Mouse (Mus musculus) embryonic facial prominence, embryonic 11.5 days (tissue): ENCODE data around the gene Neb. TPM values are rescaled to one million over a fixed set of nuclear protein-coding genes. Genes with fewer than 3 reads are reported as not detected.

Experiments used
- ATAC-seq: fragments of 200-750 bp; cut with Nextera tagmentation; replicated peaks from 2 replicates; pipeline ENCODE4 v1.8.0; 2017; ENCODE audit warnings: low read depth; ENCODE audit not compliant: insufficient number of reproducible peaks, low FRiP score, low TSS enrichment
- DNase-seq: peaks from one replicate; pipeline ENCODE4 v3.0.0-alpha.2; 2015; ENCODE audit warnings: low spot score
- H3K27ac ChIP-seq: fragments of 300-500 bp; sonication (generic); replicated peaks from 2 replicates; pipeline ENCODE4 v1.5.1; 2014; ENCODE audit warnings: mild to moderate bottlenecking, low read depth, low read length, control low read depth
- H3K27me3 ChIP-seq: fragments of 300-500 bp; sonication (generic); 2 replicates; pipeline ENCODE4 v1.6.1; 2014; ENCODE audit warnings: mild to moderate bottlenecking, low read length, moderate library complexity, mixed read lengths; ENCODE audit not compliant: control insufficient read depth, insufficient read depth
- H3K36me3 ChIP-seq: fragments of 300-500 bp; sonication (generic); replicated peaks from 2 replicates; pipeline ENCODE4 v1.6.1; 2014; ENCODE audit warnings: low read depth, mild to moderate bottlenecking, low read length, moderate library complexity, mixed read lengths; ENCODE audit not compliant: control insufficient read depth, insufficient read depth
- H3K4me1 ChIP-seq: fragments of 300-500 bp; sonication (generic); 2 replicates; pipeline ENCODE4 v1.6.1; 2014; ENCODE audit warnings: low read length, mixed read lengths; ENCODE audit not compliant: control insufficient read depth, insufficient read depth
- H3K4me2 ChIP-seq: fragments of 300-500 bp; sonication (generic); 2 replicates; pipeline ENCODE4 v1.6.1; 2014; ENCODE audit warnings: low read depth, mild to moderate bottlenecking, control low read depth, low read length, moderate library complexity
- H3K4me3 ChIP-seq: fragments of 300-500 bp; sonication (generic); 2 replicates; pipeline ENCODE4 v1.5.1; 2014; ENCODE audit warnings: low read depth, low read length, control low read depth
- H3K9ac ChIP-seq: fragments of 300-500 bp; sonication (generic); replicated peaks from 2 replicates; pipeline ENCODE4 v1.6.1; 2014; ENCODE audit warnings: mild to moderate bottlenecking, control low read depth, low read length
- H3K9me3 ChIP-seq: fragments of 300-500 bp; sonication (generic); replicated peaks from 2 replicates; pipeline ENCODE4 v1.6.1; 2016; ENCODE audit warnings: mild to moderate bottlenecking, low read length, inconsistent platforms, mixed read lengths; ENCODE audit not compliant: control insufficient read depth
- WGBS: fragments of 180-500 bp; shearing (Covaris S2); extraction: QIAGEN DNeasy Blood & Tissue Kit; methylation state at CpG from one replicate; pipeline ENCODE4 v1.1.7; 2014; 5-methylcytosine and 5-hydroxymethylcytosine counted together
- polyA plus RNA-seq: library from polyadenylated mRNA; unstranded; fragments of >200 nt; fragmentation: Nextera tagmentation; extraction: Ambion mirVana; gene quantifications from 2 replicates; pipeline ENCODE4 v1.2.1, GENCODE M21; 2014

Neb gene
- polyA plus RNA-seq, 1 experiment from 2014 or later = 7.2 TPM

DNA sequence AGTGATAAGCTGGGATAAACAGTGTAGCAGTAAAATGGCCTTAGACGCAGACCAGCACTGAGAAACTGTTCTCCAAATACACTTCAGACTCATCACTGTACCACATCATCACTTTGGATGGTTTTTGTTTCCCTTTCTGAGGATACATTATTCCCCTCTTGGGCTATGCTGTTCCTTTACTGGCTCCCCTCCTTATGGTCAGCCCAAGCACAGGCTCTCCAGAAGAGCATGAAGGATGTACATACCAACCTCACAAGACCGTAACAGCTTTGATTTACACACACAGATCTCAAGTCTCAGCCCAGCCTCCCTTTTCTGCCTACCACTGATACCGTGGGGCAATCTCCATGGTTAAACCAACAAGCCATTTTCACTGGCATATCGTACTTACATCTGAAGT is 6.2 kb downstream of the Neb start:
- Histone ChIP-seq H3K9me3 (no peaks in the 10 kb centered on the region), H3K27me3 (no peaks in the 10 kb centered on the region), H3K9ac (no peak overlapping the region), H3K4me2 (no peak overlapping the region), H3K36me3 (no peaks in the 10 kb centered on the region), H3K27ac (no peak overlapping the region), H3K4me3 (no peak overlapping the region), H3K4me1 (no peaks in the 10 kb centered on the region)
- ATAC-seq (no peak), DNase-seq (no peak)
- WGBS = 75% methylated on average over 4 of the region's 4 CpGs

DNA sequence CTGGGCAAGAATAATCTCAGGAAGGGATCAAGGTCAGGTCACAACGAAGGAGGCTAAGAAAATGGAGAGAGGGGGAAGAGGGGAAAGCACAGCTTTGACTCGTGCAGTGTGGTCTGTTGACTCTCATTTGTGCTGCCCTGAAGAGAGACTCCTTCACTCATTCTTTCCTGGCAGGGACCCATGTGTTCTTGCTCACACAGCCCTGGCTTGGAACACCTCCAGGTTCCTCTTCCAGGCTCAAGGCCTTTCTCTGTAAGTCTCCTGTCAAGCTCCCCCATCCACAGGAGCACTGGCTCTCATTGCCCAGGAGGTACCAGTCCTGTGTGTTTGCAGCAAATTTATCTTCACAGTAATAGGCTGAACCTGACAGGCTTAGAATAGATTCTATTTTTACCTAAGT is 7.2 kb downstream of the Neb start:
- ATAC-seq (no peak), DNase-seq (no peak)
- Histone ChIP-seq H3K4me3 (no peak overlapping the region), H3K36me3 (no peaks in the 10 kb centered on the region), H3K9ac (no peak overlapping the region), H3K9me3 (no peaks in the 10 kb centered on the region), H3K27ac (no peak overlapping the region), H3K4me1 (no peaks in the 10 kb centered on the region), H3K4me2 (no peak overlapping the region), H3K27me3 (no peaks in the 10 kb centered on the region)
- WGBS = 77% methylated on average over 2 of the region's 2 CpGs

DNA sequence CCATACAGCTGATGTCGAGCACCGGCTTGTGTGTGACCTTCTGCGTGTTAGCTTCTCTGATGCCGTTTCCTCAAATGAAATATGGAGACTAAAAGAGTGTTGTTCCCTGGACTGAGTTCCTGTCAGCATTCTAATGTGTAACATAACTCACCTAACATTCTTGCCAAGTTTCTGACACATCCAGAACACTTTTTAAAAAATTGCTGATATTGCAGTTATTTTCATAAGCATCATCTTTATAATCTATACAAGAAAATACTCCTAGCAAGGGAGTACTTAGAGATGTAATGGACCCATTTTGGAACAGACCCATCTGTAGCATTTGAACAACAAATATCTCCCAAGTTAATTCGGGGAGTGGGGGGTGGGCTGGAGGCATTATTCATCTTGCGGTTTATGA is 8.7 kb downstream of the Neb start:
- no peak overlapping the region for H3K9ac ChIP-seq
- 89% methylated on average over 6 of the region's 6 CpGs for WGBS
- H3K27ac ChIP-seq = no peak overlapping the region
- no peak overlapping the region for H3K4me2 ChIP-seq
- DNase-seq (no peak), ATAC-seq (no peak)
- H3K36me3 ChIP-seq = no peaks in the 10 kb centered on the region
- no peaks in the 10 kb centered on the region for H3K4me1 ChIP-seq
- no peaks in the 10 kb centered on the region for H3K9me3 ChIP-seq
- no peak overlapping the region for H3K4me3 ChIP-seq
- H3K27me3 ChIP-seq = no peaks in the 10 kb centered on the region

DNA sequence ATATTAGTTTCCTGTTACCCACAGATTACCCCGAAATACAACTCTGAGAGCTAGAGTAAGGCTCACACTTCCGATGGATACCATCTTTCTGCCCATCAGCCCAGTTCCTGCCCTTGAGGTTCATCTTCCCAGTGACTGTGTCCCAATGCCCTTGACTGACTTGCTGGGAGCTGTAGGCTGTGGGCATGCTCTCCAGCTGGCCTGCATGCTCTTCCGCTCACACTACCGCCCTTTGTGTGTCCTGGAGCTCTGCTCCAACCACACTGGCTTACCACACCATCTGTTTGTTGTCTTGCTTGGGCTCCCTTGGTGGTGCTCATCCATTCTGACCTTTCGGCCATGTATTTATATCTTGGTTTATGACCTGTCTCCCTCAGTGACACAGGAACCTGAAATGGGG is 10.6 kb downstream of the Neb start:
- H3K4me1 ChIP-seq = no peaks in the 10 kb centered on the region
- no peaks in the 10 kb centered on the region for H3K27me3 ChIP-seq
- WGBS = 88% methylated on average over 5 of the region's 5 CpGs
- H3K36me3 ChIP-seq = no peaks in the 10 kb centered on the region
- H3K4me2 ChIP-seq = no peak overlapping the region
- H3K9ac ChIP-seq = no peak overlapping the region
- DNase-seq (no peak), ATAC-seq (no peak)
- H3K9me3 ChIP-seq = no peaks in the 10 kb centered on the region
- no peak overlapping the region for H3K27ac ChIP-seq
- H3K4me3 ChIP-seq = no peak overlapping the region

DNA sequence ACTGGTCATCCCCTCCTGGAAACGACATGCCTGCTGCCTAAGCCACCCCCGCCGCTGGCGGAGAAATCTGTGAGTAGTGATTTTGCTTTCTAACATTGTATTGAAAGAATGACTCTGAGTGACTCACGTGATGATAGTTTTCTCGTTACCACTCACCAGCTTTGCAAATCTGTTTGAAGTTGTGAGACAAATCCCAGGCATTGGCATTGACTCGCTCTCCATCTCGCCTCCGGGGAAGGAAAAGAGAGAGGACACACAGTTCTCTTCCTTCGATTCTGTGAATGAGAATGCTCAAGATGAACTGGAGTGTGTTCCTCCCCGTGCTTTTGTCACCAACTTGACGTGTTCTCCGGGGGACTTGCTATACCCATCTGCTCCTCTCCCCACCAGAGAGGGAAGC is 11.0 kb downstream of the Neb start:
- no peaks in the 10 kb centered on the region for H3K9me3 ChIP-seq
- H3K4me1 ChIP-seq = no peaks in the 10 kb centered on the region
- DNase-seq (no peak), ATAC-seq (no peak)
- no peak overlapping the region for H3K9ac ChIP-seq
- no peak overlapping the region for H3K4me3 ChIP-seq
- H3K36me3 ChIP-seq = no peaks in the 10 kb centered on the region
- no peak overlapping the region for H3K27ac ChIP-seq
- H3K4me2 ChIP-seq = no peak overlapping the region
- WGBS = 70% methylated on average over 13 of the region's 13 CpGs
- no peaks in the 10 kb centered on the region for H3K27me3 ChIP-seq

DNA sequence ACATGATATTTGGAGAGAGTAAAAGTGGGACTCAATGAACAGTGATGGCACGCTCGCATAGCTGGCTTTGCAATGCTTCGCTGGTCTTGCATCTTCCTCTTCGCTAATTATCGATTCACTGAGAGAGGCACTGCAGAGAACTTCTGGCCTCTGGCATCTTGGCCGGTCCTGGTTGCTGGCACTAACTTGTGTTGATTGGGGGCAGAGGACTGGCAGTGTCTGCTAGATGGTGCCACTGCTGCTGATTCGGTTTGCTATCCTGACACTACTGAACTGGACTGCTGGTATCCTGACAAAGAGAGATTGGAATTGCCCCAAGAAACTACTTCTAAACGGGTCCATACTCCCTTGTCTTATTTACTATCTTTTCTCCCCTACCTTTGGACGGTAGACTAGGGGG is 17.2 kb downstream of the Neb start:
- no peak overlapping the region for H3K9ac ChIP-seq
- H3K27ac ChIP-seq = no peak overlapping the region
- no peak for ATAC-seq
- H3K4me1 ChIP-seq = no peaks in the 10 kb centered on the region
- H3K27me3 ChIP-seq = no peaks in the 10 kb centered on the region
- H3K9me3 ChIP-seq = no peaks in the 10 kb centered on the region
- WGBS = 93% methylated on average over 9 of the region's 9 CpGs
- H3K36me3 ChIP-seq = no peaks in the 10 kb centered on the region
- DNase-seq = no peak
- no peak overlapping the region for H3K4me3 ChIP-seq
- no peak overlapping the region for H3K4me2 ChIP-seq

DNA sequence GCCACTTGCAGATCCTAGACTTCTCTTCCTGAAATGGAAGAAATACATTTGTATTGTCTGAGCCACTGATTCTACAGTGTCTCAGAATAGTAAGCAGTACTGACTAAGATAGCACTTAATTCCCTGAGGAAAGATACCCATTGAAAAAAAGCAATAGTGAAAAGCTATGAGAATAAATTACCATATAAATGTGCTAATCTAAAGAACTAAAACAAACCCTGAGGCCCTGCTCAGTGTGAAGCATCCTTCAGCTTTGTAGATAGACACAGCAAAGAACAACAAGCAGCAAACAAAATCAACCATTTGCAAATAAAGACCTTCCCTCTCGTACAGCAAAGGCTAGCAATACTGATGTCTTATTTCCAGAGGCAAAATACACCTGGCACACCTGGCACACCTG is 18.6 kb downstream of the Neb start:
- no peak for ATAC-seq
- no peaks in the 10 kb centered on the region for H3K36me3 ChIP-seq
- no peak overlapping the region for H3K4me3 ChIP-seq
- no peak overlapping the region for H3K27ac ChIP-seq
- 65% methylated on average over 1 of the region's 1 CpGs for WGBS
- no peak overlapping the region for H3K4me2 ChIP-seq
- H3K4me1 ChIP-seq = no peaks in the 10 kb centered on the region
- H3K27me3 ChIP-seq = no peaks in the 10 kb centered on the region
- no peaks in the 10 kb centered on the region for H3K9me3 ChIP-seq
- DNase-seq = no peak
- no peak overlapping the region for H3K9ac ChIP-seq

DNA sequence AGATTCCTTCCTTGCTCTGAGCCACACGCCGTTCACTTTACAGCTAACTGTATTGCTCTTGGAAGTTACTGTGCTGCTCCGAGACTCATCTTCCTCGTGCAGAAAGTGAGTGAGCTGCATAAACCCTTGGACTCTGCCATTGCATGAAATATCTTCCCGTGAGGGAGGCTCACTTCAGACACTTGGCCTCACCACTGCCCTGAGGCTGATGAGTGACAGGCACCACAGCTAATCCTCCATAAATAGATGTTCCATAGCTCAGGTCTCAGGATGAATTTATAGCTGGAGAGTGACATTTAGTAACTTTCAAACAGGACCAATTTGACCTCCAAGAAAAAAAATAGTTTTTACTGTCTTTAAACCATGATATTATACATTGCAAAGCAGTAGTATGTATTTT is 20.1 kb downstream of the Neb start:
- Histone ChIP-seq H3K4me3 (no peak overlapping the region), H3K27me3 (no peaks in the 10 kb centered on the region), H3K4me1 (no peaks in the 10 kb centered on the region), H3K36me3 (no peaks in the 10 kb centered on the region), H3K9me3 (no peaks in the 10 kb centered on the region), H3K4me2 (no peak overlapping the region), H3K9ac (no peak overlapping the region), H3K27ac (no peak overlapping the region)
- 76% methylated on average over 5 of the region's 5 CpGs for WGBS
- DNase-seq (no peak), ATAC-seq (no peak)

DNA sequence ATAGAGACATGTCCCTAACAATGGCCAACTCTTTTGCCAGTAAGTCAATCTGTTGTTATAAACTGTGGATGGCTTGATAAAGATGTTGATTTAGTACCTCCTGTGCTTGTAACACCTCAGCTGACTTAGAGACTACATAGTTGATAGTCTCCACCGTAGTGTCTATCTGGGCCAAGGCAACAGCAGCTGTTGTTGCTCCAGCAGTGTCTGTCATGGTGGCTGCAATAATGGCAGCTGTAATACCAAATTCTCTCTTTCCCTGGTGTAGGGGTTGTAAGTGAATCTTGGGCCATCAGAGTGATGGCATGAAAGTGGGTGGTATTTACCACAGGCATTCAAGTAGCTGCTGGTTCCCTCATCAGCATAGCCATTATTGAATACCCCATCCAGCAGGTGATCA is 27.2 kb downstream of the Neb start:
- Histone ChIP-seq H3K4me2 (no peak overlapping the region), H3K4me1 (no peaks in the 10 kb centered on the region), H3K9me3 (no peaks in the 10 kb centered on the region), H3K9ac (no peak overlapping the region), H3K27me3 (no peaks in the 10 kb centered on the region), H3K36me3 (no peaks in the 10 kb centered on the region), H3K4me3 (no peak overlapping the region), H3K27ac (no peak overlapping the region)
- DNase-seq (no peak), ATAC-seq (no peak)
- 96% methylated on average over 1 of the region's 1 CpGs for WGBS
